Mouse (Mus musculus) layer of hippocampus, adult 2 months (tissue): Measurements from ENCODE around the gene Catsper2. TPM values are rescaled to one million over a fixed set of nuclear protein-coding genes. Genes with fewer than 3 reads are reported as not detected.

ENCODE experiments used
- DNase-seq, 2 experiments: peaks; one replicate each; pipeline ENCODE4 v3.0.0; 2022; ENCODE audit warnings: low spot score in 2 of 2
- H3K27ac ChIP-seq: fragments of 200-600 bp; 2 replicates; pipeline ENCODE4 v1.8.1; 2022
- H3K4me3 ChIP-seq: fragments of 200-600 bp; 2 replicates; pipeline ENCODE4 v1.8.1; 2022; ENCODE audit warnings: mild to moderate bottlenecking
- CTCF ChIP-seq: fragments of 200-600 bp; conservative IDR thresholded peaks from 2 replicates; pipeline ENCODE4 v1.8.1; 2022; ENCODE audit warnings: antibody characterized with exemption, mild to moderate bottlenecking, moderate library complexity
- long read RNA-seq, 2 experiments: library from polyadenylated mRNA; stranded (forward); transcript quantifications; one replicate each; pipeline ENCODE4 v2.0.0; 2021; ENCODE audit warnings: borderline mapping rate in 2 of 2
- total RNA-seq, 2 experiments: library from RNA; stranded (reverse); gene quantifications; 2 replicates each; pipeline ENCODE4 v1.2.3; 2021

The Catsper2 gene
- total RNA-seq = 1 to 10 TPM; 5.3 TPM
- long read RNA-seq, experiment 1, partial matches to known transcripts = 0 of 4 reads
- long read RNA-seq, experiment 1, other reads (novel, unspliced or antisense) = 4 of 4 reads
- long read RNA-seq, experiment 2, partial matches to known transcripts = 2 of 4 reads
- long read RNA-seq, experiment 2, other reads (novel, unspliced or antisense) = 2 of 4 reads

- peak; percentile 56 for TF ChIP-seq CTCF
- Histone ChIP-seq H3K4me3 (peak within 1 kb of the TSS; percentile 100), H3K27ac (peak within 1 kb of the TSS; percentile 98)
- peak; percentile 95 to 96 for DNase-seq
These were observed at the start of gene Catsper2, which contains the start of gene Pdia3 for GRCm38 (mm10) chr2:121413387-121414042. Gene Catsper2 (minus strand): TSS chr2:121413792. Gene Pdia3 (plus strand): TSS chr2:121413775.

- DNase-seq = no peak
- no peak for TF ChIP-seq CTCF
- Histone ChIP-seq H3K27ac (no peak overlapping the region), H3K4me3 (no peak overlapping the region)
These were observed 46.5 kb upstream of the Catsper2 start for GRCm38 (mm10) chr2:121460071-121460470.

- DNase-seq = peak; percentile 80 to 83
- Histone ChIP-seq H3K4me3 (peak within 1 kb of the TSS; percentile 87), H3K27ac (peak within 1 kb of the TSS; percentile 83)
- no peak for TF ChIP-seq CTCF
These were observed 43.4 kb upstream of the Catsper2 start, which contains the start of gene Serinc4 for GRCm38 (mm10) chr2:121456692-121457642. Gene Serinc4 (minus strand): TSS chr2:121456781.

- no peak for DNase-seq
- Histone ChIP-seq H3K4me3 (no peak overlapping the region), H3K27ac (no peak overlapping the region)
- TF ChIP-seq CTCF = no peak
These were observed 41.9 kb upstream of the Catsper2 start for GRCm38 (mm10) chr2:121455534-121455933.

GRCm38 (mm10) chr2:121453917-121454316 is 40.3 kb upstream of the Catsper2 start:
- no peak for TF ChIP-seq CTCF
- H3K4me3 ChIP-seq = no peak overlapping the region
- H3K27ac ChIP-seq = no peak overlapping the region
- no peak for DNase-seq

- no peak for DNase-seq
- no peak within 1 kb of the TSS for H3K4me3 ChIP-seq
- no peak within 1 kb of the TSS; the same call in 1 of the 2 replicates for H3K27ac ChIP-seq
- TF ChIP-seq CTCF = no peak
These were observed 39.4 kb upstream of the Catsper2 start, which contains the start of gene Hypk for GRCm38 (mm10) chr2:121452990-121453389. Gene Hypk (plus strand): TSS chr2:121453290.

GRCm38 (mm10) chr2:121452361-121452760 is 38.8 kb upstream of the Catsper2 start:
- Histone ChIP-seq H3K4me3 (no peak overlapping the region), H3K27ac (no peak overlapping the region)
- no peak for TF ChIP-seq CTCF
- DNase-seq = no peak

- Histone ChIP-seq H3K27ac (peak overlapping the region; percentile 95), H3K4me3 (peak overlapping the region; percentile 100)
- no peak for DNase-seq
- TF ChIP-seq CTCF = no peak
These were observed 36.5 kb upstream of the Catsper2 start for GRCm38 (mm10) chr2:121450093-121450492.

GRCm38 (mm10) chr2:121449545-121450011 is 36.0 kb upstream of the Catsper2 start:
- no peak for TF ChIP-seq CTCF
- Histone ChIP-seq H3K27ac (peak overlapping the region; percentile 95), H3K4me3 (peak overlapping the region; percentile 100)
- DNase-seq = no peak

- peak; percentile 98 to 99 for DNase-seq
- TF ChIP-seq CTCF = no peak
- H3K27ac ChIP-seq = peak within 1 kb of the TSS; percentile 95
- peak within 1 kb of the TSS; percentile 100 for H3K4me3 ChIP-seq
These were observed 35.3 kb upstream of the Catsper2 start, which contains the start of gene Serf2 for GRCm38 (mm10) chr2:121448739-121449535. Gene Serf2 (plus strand): TSS chr2:121449195.

- peak; percentile 63 for TF ChIP-seq CTCF
- peak overlapping the region; percentile 8 for H3K4me3 ChIP-seq
- peak overlapping the region; percentile 89 for H3K27ac ChIP-seq
- DNase-seq = no peak
These were observed 34.5 kb upstream of the Catsper2 start for GRCm38 (mm10) chr2:121448136-121448535.

GRCm38 (mm10) chr2:121447006-121447405 is 33.4 kb upstream of the Catsper2 start:
- Histone ChIP-seq H3K4me3 (no peak overlapping the region), H3K27ac (no peak overlapping the region)
- DNase-seq = no peak
- TF ChIP-seq CTCF = no peak
